Mouse (Mus musculus): ENCODE measurements around the gene Macrod2.

Macrod2 gene

DNA sequence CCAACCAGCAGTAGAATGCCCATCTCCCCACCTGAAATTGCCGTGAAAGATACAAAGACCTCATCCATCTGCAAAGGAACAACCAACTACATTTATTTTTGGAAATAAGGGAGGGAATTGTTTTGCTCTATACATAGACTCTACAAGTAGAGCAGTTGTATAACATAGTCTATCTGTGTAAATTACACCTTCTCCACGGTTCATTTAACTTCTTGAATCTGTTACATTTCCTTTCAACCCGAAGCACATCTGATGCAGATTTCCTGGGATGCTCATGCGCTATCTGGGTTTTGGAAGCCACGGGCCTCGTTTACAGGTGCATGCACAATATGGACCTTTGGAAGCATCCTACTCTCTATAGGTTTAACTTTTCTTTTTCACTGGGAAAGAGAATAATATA lies 175.8 kb downstream of the Macrod2 start:
- DNase-seq (ENCODE audit: low spot score in 2 of 2) = no peak

DNA sequence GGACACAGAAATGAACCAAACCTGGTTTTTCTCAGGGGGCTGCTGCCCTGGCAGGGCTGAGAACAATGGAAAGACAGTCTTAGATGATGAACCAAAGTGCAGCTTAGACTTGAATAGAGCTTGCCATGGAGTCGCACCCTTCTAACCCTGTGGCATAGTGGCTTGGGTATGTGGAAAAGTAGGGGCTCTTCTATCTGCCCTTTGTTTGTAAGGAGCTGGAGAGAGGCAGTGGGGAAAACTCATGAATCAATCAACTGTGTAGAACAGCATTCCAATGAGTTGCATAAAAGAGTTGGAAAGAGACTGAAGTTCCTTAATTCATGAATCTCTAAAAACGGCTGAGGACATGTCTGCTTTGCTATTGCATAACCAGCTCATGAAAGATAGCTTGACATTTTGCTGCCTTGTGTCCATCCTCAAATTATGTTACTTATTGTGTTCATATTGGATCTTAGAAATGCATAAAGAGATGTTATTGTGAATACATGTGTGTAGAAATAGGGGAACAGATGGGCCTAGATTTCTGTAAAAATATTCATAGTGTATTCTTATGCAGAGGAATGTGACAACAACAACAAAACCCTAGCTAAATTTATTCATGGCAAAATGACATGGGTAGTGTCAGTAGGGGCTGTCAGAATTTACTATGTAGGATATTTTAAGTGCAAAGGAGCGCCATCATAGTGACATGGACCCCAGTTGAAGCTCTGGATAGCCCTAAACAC lies 197.6 kb downstream of the Macrod2 start:
- no peak for DNase-seq (ENCODE audit: low spot score in 2 of 2)

DNA sequence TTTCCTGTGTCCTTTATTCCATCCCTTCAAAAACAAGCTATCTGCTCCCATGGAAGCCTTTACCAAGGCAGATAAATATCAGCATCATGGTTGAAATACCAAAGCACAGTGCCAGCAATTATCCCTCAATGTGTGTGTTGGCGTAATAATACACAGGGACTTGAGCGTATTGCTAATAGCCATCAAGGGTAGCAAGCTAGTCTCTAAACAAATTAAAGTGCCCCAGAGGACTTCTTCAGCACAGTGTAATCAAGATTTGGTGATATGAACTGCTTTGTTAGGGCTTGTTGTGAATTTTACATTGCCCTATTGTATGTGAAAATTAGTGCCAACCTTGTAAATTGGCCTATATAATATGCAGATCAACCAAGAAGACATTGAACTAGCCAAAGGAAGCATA lies 201.8 kb downstream of the Macrod2 start:
- DNase-seq (ENCODE audit: low spot score in 2 of 2) = no peak

DNA sequence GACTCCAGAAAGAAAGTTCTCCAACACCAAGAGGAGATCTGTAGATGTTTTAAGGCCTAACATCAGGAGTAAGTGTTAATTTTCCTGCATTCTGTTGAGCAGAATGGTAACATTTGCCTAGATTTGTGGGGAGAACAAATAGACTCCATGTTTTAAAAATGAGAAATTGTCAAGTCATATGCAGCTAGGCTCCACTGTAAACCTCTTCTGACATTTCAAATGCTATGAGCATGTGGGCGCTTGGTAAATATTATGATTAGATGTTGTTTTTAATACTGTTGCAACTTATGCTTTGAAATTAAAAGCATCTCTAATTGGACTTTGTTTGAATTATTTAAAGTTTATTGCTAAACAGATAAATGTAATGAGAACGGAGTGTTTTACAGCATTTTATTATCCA lies 220.3 kb downstream of the Macrod2 start:
- DNase-seq (ENCODE audit: low spot score in 2 of 2) = no peak

DNA sequence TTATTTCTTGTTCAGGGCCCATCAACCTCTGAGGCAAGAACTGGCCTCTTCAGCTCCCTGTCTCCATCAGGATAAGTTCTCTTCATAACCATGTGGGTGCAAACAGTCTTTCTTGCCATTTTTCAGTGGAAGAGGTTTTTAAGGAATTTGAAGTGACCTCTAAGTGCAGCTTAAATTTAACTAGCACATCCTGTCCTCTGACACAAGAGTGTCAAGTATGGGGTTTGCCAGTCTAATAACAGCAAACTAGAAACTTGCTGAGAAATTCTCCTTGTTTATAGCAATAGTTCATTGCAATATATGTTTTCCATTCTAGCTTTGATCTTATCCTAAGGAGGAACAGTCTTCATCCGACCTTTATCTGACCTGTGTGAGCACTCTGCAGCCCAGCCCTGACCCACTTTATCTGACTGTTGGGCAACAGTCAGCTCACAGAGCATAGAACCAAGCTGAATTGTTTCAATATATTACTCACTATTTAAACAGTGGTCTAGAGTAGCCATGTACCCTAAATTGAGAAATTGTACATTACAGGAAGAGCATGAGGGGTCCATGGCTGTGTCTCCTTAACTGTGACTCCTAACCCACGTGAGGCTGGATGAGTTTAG lies 226.7 kb downstream of the Macrod2 start:
- no peak for DNase-seq (ENCODE audit: low spot score in 2 of 2)

DNA sequence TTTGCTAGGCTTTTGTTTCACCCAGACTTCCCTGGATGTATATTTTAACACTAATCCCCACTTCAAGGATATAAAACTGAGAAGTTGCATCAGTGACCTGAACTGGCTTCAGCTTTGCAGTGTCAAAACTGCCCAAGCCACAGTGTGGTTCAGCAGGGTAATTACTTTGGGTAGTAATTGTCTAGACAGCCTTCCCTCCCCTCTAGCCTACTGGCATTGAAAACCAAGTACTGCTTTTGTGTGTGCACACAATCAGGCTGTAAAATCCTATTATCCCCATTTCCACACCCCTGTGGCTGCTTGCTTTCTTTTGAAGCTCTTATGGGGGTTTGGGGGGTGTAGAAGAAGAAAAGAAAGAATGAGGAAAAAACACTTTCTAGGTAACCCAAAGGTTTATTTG lies 258.4 kb downstream of the Macrod2 start:
- no peak for DNase-seq (ENCODE audit: low spot score in 2 of 2)

DNA sequence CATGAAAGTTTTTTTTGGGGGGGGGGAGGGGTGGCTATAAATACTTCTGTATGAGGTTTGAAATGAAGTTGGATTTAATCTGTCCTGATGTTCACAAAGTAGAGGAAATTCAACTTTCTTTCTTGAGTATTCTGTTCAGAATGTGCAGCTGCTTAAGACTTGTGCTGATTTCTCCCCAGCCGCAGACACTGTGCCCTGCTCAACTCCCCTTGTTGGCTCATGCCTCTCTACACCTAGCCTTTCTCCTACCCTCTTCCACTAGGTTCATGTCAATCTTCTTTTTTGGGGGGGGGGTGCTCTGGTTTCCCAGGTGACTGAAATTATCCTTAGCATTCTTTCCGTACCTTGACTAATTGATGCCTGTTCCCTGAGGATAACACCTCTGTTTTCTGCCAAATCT lies 258.9 kb downstream of the Macrod2 start:
- no peak for DNase-seq (ENCODE audit: low spot score in 2 of 2)

DNA sequence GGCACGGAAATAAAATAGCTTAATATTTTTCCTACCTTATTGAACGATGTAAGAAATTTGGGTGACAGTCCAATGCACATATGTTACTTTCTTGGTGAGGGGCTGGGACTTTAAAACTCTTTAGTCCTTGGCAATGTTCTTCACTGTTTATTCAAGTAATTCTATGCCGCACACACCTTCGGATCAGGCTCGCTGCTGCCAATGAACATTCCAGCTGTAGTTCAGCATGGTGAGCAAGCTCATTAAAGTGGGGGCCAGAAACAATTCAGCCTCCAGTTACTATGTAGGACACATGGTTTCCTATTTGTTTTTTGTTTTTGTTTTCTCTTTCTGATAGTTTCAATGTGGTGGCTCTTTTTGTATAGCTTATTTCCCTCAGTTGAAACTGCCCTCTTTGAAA lies 267.6 kb downstream of the Macrod2 start:
- no peak for DNase-seq (ENCODE audit: low spot score in 2 of 2)

DNA sequence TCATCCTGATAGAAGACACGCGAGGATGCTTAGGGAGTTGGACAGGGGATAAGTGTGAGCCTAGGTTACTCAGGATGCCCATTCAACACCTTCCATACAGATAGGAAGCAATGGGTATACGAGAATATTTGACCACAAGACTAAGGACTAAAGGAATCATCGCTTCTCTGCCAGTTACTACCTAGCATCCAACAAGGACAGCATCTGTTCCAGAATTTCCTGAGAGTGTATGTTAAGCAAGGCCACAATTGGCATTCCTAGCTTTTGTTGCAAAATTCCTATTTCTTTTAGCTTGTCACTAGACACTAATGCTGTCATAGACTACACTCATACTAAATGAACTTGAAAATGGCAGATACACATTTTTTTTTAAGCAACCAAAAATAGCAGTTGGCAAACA lies 269.3 kb downstream of the Macrod2 start:
- DNase-seq (ENCODE audit: low spot score in 2 of 2) = no peak

DNA sequence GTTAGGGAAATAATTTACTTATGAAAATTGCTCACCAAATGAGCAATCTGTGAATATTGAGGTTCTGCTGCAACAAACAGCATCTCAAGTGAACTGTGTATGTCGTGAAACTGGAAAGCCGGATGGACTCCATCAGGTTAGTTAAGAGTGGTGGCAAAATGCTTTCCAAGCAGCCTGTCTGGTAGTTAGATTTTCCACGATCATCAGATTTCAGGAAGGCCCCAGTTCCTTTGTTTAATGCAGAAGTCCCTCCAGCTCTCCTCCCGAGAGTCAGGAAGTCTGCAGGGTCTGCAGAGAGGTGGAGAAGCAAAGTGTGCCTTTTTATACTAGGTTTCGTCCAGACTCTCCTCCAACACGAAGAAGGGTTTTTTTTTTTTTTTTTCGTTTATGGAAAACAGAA lies 271.7 kb downstream of the Macrod2 start:
- DNase-seq (ENCODE audit: low spot score in 2 of 2) = no peak

DNA sequence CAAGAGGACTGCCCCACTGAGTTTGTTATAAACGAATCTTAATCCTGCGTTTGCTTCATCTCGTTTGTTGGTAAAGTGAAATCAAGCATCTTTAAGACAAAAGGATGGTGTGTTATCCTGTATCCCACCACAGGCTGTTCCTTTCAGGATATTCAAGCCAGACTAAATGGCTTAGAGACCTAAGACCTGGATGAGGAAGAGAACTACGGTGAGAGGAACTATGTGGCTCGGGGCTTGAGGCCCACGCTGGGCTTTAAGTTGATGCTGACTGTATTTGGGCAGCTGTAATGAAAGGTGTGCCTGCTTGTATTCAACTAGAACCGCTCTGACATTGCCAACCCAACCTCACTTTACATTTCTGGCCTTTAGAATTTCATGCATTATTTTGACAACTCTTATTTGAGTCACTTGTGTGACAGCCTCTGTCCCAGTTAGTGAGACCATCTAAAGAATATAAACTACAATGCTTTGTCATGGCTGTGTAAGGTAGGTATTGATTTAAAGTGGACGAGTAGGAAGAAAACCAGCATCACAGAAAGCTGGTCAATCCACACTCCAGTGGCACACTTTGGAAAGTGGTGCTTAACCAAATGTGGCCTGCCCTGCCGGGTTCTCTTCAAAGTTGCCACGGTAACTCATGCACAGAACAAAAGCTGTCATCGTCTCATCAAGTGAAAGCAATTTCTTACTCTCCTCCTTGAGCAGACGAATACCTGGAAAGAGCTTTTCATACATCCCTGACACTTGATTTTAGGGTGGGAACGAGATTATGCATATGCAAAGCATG lies 272.3 kb downstream of the Macrod2 start:
- DNase-seq (ENCODE audit: low spot score in 2 of 2) = no peak

DNA sequence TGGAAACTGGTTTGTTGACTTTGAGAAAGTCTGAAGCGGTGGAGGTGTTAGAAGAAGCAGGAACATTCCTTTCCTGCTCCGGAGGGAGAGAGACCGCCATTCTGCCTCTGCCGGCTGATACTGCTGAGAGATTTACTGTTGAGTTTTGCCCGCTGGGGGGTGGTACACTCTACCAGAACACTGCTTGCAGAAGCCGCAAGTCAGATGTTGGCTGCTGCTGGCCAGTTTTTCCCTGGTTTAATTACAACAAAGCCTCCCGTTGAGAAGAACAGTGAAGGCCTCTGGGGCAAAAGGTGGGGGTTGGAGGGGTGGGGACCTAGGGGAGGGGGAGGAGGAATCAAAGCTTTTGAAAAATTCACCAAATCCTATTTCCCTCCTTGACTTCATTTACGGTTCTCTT lies 273.2 kb downstream of the Macrod2 start:
- DNase-seq (ENCODE audit: low spot score in 2 of 2) = peak; percentile 70 to 83

DNA sequence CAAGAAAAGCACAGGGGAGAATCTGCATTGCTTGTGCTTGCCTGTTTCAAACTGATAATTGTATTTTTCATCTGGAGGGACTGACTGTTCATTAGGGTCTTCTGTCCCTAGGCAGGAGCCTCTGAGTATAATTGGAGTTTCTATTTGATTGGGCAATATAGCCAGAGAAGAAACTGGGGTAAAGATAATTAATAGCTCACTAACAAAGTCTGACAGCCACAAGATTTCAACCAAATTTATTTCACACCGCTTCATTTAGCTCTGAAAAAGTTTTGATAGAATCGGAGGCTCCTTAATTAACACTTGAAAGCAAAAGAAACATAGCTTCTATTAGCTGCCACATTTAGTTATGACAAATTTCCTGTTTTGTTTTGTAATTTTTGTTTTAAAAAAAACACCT lies 274.0 kb downstream of the Macrod2 start:
- no peak for DNase-seq (ENCODE audit: low spot score in 2 of 2)

DNA sequence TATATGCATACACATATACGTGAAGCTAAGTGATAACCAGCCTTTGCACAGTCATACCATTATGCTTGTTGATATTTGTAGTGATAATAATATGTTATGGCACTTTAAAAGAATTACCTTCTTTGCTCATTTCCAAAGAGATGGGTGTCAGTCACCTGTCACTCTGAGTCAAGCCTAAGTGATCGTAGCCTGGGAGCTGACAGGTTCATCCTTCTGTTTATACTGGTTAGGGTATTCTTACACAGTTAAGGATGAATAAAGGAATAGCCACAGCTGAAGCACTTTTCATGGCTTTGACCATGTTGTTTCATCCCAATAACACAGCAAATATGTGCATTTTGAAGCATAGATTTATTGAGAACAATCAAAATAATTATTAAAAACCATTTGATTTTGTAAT lies 274.7 kb downstream of the Macrod2 start:
- no peak for DNase-seq (ENCODE audit: low spot score in 2 of 2)

DNA sequence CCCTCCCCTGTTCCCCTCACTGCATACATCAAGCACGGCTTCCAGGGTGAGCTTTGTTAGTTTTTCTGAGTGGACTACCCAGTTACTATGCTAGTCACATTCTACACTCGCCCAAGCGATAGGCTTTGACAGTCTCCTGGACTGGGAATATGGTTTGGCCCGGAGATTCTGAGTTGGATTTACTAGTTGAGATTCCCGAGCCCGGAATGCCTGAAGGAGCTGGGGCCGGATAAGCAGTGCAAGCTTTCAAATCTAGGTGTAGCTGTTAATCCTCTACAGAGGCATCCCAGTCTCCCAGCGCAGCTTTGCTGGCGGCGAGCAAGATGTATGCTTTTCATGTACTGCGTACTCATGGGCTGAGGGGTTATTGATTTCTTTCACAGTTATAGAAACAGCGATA lies 275.3 kb downstream of the Macrod2 start:
- peak; percentile 34 to 41 for DNase-seq (ENCODE audit: low spot score in 2 of 2)

DNA sequence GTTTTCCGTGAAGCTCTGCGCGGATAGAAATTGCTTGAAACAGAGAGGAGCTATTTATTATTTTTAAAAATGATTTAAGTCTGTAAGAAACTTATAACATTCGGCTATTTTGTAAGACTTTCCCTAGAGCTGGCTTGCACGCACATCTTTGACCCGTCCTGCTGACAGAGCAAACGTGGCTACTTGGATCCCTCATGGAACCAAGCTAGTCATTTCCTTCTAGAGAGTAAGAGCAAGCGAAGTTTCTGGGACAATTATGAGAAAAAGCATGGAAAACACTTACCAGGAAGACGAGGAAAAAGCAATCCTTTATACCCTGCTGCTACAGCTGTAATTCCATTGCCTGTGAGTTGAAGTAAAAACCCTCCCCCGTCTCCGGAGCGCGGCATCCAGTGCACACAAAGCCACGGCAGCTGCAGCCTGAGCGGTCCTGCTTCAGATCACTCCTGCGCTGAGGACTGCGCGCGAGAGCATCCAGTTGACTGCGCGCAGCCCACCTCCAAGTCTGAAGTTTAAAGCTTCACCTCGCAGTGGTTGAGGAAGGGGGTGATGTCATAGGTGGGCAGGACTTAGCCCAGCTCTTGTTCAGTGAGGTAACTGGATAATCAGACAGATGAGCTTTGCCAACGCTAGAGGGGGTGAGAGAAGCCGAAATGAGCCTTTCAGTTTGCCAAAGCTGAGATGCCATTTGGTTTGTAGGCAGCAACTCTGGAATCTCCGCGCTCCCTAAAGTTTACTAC lies 276.0 kb downstream of the Macrod2 start, which contains the start of gene Flrt3:
Gene Flrt3, minus strand, starts transcription at position 507 of the 740 bp plus-strand sequence.
- DNase-seq (ENCODE audit: low spot score in 2 of 2) = peak; percentile 89 to 96

DNA sequence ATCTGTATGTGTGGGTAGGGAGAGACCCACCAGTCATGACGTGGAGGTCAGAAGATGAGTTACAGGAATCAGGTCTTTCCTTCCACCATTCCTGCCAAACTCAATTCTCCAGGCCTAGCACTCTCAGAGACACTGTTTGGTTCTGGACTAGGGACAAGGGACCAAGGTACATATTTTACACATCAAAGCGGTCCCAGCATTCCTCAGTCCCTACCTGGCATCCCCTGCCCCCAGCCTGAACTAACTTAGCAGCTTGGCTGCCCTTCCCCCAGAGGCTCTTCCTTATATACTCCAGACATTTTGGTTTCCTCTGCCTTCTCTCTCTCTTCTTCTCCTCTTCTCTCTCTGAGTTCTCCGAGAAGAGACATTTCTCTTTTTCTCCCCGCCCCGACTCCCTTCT lies 278.4 kb downstream of the Macrod2 start:
- DNase-seq (ENCODE audit: low spot score in 2 of 2) = no peak

DNA sequence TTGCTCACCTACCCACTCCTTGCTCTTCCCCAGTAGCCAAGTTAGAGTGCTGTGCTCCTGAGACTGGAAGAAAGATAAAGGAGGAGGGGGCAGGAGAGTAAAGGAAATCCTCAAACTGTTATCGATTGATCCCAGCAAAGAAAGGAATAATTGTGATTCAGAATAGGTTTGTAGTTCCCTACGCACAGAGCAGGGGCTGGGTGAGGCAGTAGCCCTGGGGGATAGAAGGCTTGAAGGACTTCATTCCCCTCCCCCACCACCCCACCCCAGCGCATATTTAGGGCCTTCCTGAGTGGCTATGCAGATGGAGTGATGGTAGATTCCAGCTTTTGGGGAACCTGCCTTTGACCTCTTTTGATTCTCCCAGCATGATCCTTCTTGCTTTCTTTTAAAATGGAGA lies 281.6 kb downstream of the Macrod2 start:
- no peak for DNase-seq (ENCODE audit: low spot score in 2 of 2)

DNA sequence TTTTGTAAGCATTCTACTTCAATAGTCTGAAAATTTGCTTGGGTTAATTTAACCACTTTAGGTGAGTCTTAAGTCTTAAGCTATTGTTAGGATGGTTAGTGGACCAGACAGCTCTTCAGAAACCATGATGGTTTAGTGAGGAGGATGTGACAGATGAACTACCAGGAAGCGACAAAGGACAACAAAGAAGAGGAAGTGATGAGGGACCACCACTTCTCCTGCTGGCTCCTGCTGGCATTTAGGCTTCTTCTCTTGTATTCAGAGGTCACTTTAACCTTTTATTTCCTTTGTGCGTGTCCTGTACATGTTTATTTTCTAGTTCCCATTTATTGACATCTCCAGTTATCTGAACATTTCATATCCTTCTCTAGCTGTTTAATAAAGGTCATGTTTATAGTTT lies 295.8 kb downstream of the Macrod2 start:
- DNase-seq (ENCODE audit: low spot score in 2 of 2) = no peak

DNA sequence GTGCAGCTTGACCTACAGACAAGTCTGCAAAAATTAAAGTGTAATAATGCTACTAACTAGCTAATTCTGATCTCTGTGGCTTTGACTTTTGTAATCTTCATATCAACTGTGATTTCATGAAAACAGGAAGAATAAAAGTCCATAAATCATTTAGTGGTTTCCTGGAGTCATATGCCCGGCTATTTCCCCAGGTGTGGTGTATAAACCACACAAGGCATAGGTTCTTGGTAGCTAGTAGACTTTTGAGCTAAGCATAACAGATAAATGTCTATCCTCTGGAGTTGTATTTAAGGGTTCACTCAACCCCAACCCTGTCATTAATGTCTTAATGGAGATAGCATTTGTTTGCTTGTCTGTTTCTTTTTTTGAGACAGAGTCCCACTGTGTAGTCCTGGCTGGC lies 296.3 kb downstream of the Macrod2 start:
- no peak for DNase-seq (ENCODE audit: low spot score in 2 of 2)

DNA sequence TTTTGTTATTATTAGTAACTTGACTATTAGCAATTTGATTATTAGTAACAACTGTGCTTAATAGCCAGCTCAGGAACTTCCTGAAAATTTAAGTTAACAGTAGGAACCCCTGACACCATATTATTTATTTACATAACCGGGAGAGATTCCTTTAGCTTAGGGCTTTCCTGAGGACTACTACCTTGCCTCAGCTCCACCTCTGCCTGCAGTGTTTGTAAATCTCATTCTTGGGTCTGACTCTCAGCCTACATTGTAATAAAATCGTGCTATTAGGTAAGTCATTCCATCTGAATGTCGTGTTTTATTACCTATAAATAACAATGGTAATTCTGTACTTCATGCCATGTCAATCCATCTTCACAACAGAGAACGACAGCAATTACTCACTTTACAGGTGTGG lies 297.4 kb downstream of the Macrod2 start:
- DNase-seq (ENCODE audit: low spot score in 2 of 2) = no peak

DNA sequence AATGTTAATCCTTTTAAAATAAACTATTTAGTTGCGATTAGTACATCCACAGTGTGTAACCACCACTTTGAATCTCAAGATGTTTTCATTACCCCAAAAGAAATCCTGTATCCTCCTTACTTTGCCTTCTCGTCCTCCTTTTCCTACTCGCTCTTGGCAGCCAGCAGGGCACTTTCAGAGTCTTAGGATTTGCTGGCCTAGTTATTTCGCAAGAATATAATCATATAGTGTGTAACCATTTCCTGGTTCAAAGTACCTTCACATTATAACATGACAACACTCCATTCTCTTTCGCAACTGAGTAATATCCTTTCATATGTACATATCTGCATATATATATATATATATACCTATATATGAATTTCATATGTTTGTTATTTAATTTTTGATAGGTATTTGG lies 298.7 kb downstream of the Macrod2 start:
- DNase-seq (ENCODE audit: low spot score in 2 of 2) = no peak

Data from right cerebral cortex, postnatal 36 days (tissue).